Mouse (Mus musculus) spleen, adult 2 months (tissue): ENCODE measurements at regions not wholly inside any gene's neighbourhood (a gene's known extent, or its start where the extent isn't known, plus 50 kb on each side); places are given as distances from the start of the nearest gene placed in this dataset.

ENCODE experiments used
- CTCF ChIP-seq: fragments of 200-500 bp; IDR thresholded peaks from 2 replicates; pipeline ENCODE4 v1.5.1; 2011; ENCODE audit warnings: mild to moderate bottlenecking, inconsistent platforms; ENCODE audit not compliant: insufficient read depth, insufficient read length, insufficient replicate concordance; ENCODE audit errors: extremely low read depth
- POLR2A ChIP-seq: fragments of 200-500 bp; IDR thresholded peaks from 2 replicates; pipeline ENCODE4 v1.6.1; 2011; ENCODE audit warnings: low read depth, low read length, inconsistent platforms

DNA sequence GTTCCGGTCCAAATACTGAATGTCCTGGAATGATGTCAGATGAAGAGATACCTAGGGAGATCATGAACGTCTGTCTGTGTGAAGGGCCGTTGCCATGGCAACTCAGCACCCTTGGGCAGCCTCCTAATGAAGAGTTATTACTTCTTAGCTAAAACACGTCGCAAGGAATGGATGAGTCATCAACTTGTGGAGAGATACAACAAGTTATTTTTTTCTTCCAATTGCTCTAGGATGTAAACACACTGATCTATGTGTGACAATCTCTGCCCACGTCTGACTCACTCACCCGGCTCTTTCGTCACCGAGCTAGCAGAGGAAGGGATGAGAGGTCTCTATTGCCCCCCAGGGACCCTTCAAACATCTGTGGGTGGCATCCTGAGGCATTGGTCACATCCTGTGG is 225.7 kb downstream of the Sipa1l2 start:
- TF ChIP-seq CTCF = no peak
- no peak for TF ChIP-seq POLR2A
